Comparison of ENCODE assay signal across 8 mouse cellular contexts in genomic region chr15:101929666-101930065, GRCm38 (mm10). TPM values are rescaled to one million over a fixed set of nuclear protein-coding genes. Genes with fewer than 3 reads are reported as not detected.
DNase-seq lines count a peak whose midpoint lies in the region; ATAC-seq lines count a peak whose summit lies in the region.

No protein-coding gene starts in this region.

- 2% methylated on average over 17 of the region's 17 CpGs for WGBS in embryonic facial prominence, embryonic 11.5 days
- 2% methylated on average over 17 of the region's 17 CpGs for WGBS in heart, embryonic 16.5 days

- peak; percentile 45 for DNase-seq in embryonic facial prominence, embryonic 11.5 days (ENCODE audit: low spot score)
- peak; percentile 18 to 67 for DNase-seq in kidney, postnatal 36 days
- DNase-seq in lung, postnatal 4 days, result peak; percentile 41 to 50
- DNase-seq in cerebellum, postnatal 14 days, result no peak
- no peak for DNase-seq in spleen, postnatal 14 days (ENCODE audit: low spot score in 2 of 2)
- DNase-seq in gastrocnemius, postnatal 36 days, result no peak
- no peak for DNase-seq in B cell, adult 2 months

- H3K27me3 ChIP-seq in embryonic facial prominence, embryonic 11.5 days (ENCODE audit: control insufficient read depth, insufficient read depth, low read length), result 0 out of 2 replicates have a peak, but pooled peaks cover 4% of the 10 kb centered on the region
- H3K27me3 ChIP-seq in heart, embryonic 16.5 days (ENCODE audit: control insufficient read depth, insufficient read depth, low read length), result peaks cover 22% of the 10 kb centered on the region

- H3K27ac ChIP-seq in embryonic facial prominence, embryonic 11.5 days (replicated peaks; ENCODE audit: low read depth, low read length), result no peak overlapping the region
- H3K27ac ChIP-seq in heart, embryonic 16.5 days (ENCODE audit: low read length), result no peak overlapping the region

- H3K36me3 ChIP-seq in embryonic facial prominence, embryonic 11.5 days (replicated peaks; ENCODE audit: control insufficient read depth, insufficient read depth, low read depth, low read length), result no peaks in the 10 kb centered on the region
- H3K36me3 ChIP-seq in heart, embryonic 16.5 days (ENCODE audit: control insufficient read depth, insufficient read depth), result no peaks in the 10 kb centered on the region

- no peak for ATAC-seq in embryonic facial prominence, embryonic 11.5 days (replicated peaks; ENCODE audit: insufficient number of reproducible peaks, low FRiP score, low TSS enrichment, low read depth)
- ATAC-seq in heart, embryonic 16.5 days (replicated peaks; ENCODE audit: extremely low read depth, insufficient read depth, low FRiP score), result no peak

- intact Hi-C loops in gastrocnemius, postnatal 36 days (cut with DNase I), result no loop called here

- H3K9me3 ChIP-seq in embryonic facial prominence, embryonic 11.5 days (replicated peaks; ENCODE audit: control insufficient read depth, low read length), result no peaks in the 10 kb centered on the region
- no peaks in the 10 kb centered on the region for H3K9me3 ChIP-seq in heart, embryonic 16.5 days (replicated peaks; ENCODE audit: control insufficient read depth, low read length)

- peak overlapping the region; percentile 42 for H3K4me2 ChIP-seq in embryonic facial prominence, embryonic 11.5 days (ENCODE audit: low read depth, low read length)
- H3K4me2 ChIP-seq in heart, embryonic 16.5 days (ENCODE audit: low read depth, low read length), result peak overlapping the region; percentile 58

- no peaks in the 10 kb centered on the region; the same call in 1 of the 2 replicates for H3K4me1 ChIP-seq in embryonic facial prominence, embryonic 11.5 days (ENCODE audit: control insufficient read depth, insufficient read depth, low read length)
- peaks cover 7% of the 10 kb centered on the region; the same call in 1 of the 2 replicates for H3K4me1 ChIP-seq in heart, embryonic 16.5 days (ENCODE audit: control insufficient read depth, insufficient read depth, low read length)

- H3K4me3 ChIP-seq in embryonic facial prominence, embryonic 11.5 days (ENCODE audit: low read depth, low read length), result peak overlapping the region; percentile 9
- peak overlapping the region; percentile 36 for H3K4me3 ChIP-seq in heart, embryonic 16.5 days (ENCODE audit: low read length)

- peak overlapping the region; percentile 34; the same call in 1 of the 2 replicates for H3K9ac ChIP-seq in embryonic facial prominence, embryonic 11.5 days (replicated peaks; ENCODE audit: low read length)
- 0 out of 2 replicates have a peak overlapping the region, but pooled peaks have one; percentile 39 for H3K9ac ChIP-seq in heart, embryonic 16.5 days (ENCODE audit: low read length)

RNA-seq across cellular contexts. Expression of gene Krt4, which starts 5.1 kb away (rescaled TPM):
- not detected in 2 replicates for polyA plus RNA-seq in embryonic facial prominence, embryonic 11.5 days (2014; fragmentation: Nextera tagmentation; extraction: Ambion mirVana)
- 1.4 and 6.0 TPM in 2 replicates for polyA plus RNA-seq in heart, embryonic 16.5 days (2015; fragmentation: Nextera tagmentation; extraction: Ambion mirVana)
- total RNA-seq in gastrocnemius, postnatal 36 days (2021), result under 1 TPM in 1 of 2 experiments, not detected in 1; 0.12 TPM

RNA-seq across cellular contexts. Expression of gene Krt79, which starts 10.5 kb away (rescaled TPM):
- polyA plus RNA-seq in embryonic facial prominence, embryonic 11.5 days (2014; fragmentation: Nextera tagmentation; extraction: Ambion mirVana), result 0.35 TPM in 1 of 2 replicates, not detected in the other
- 0.53 and 0.75 TPM in 2 replicates for polyA plus RNA-seq in heart, embryonic 16.5 days (2015; fragmentation: Nextera tagmentation; extraction: Ambion mirVana)
- under 1 TPM in 1 of 2 experiments, not detected in 1; 0.13 TPM for total RNA-seq in gastrocnemius, postnatal 36 days (2021)

RNA-seq across cellular contexts. Expression of gene Krt78, which starts 24.4 kb away (rescaled TPM):
- 0.10 TPM in 1 of 2 replicates, not detected in the other for polyA plus RNA-seq in embryonic facial prominence, embryonic 11.5 days (2014; fragmentation: Nextera tagmentation; extraction: Ambion mirVana)
- 0.14 TPM in 1 of 2 replicates, not detected in the other for polyA plus RNA-seq in heart, embryonic 16.5 days (2015; fragmentation: Nextera tagmentation; extraction: Ambion mirVana)
- not detected for total RNA-seq in gastrocnemius, postnatal 36 days (2021)

RNA-seq across cellular contexts. Expression of gene Krt76, which starts 36.9 kb away (rescaled TPM):
- polyA plus RNA-seq in embryonic facial prominence, embryonic 11.5 days (2014; fragmentation: Nextera tagmentation; extraction: Ambion mirVana), result not detected in 2 replicates
- not detected in 2 replicates for polyA plus RNA-seq in heart, embryonic 16.5 days (2015; fragmentation: Nextera tagmentation; extraction: Ambion mirVana)
- not detected for total RNA-seq in gastrocnemius, postnatal 36 days (2021)

Comparison
In these comparisons a context has a peak if more than half of its experiments do, and no peak if none do; other contexts are left out.
1. DNase-seq: peak in embryonic facial prominence, embryonic 11.5 days (single experiment), kidney, postnatal 36 days (2 of 2) and lung, postnatal 4 days (2 of 2); none in cerebellum, postnatal 14 days (0 of 2), spleen, postnatal 14 days (0 of 2), gastrocnemius, postnatal 36 days (0 of 2) and B cell, adult 2 months (0 of 2).